Mouse (Mus musculus) urinary bladder, adult 2 months (tissue): Measurements from ENCODE around the gene Egfl8. TPM values are rescaled to one million over a fixed set of nuclear protein-coding genes. Genes with fewer than 3 reads are reported as not detected.
A peak's percentile ranks its signal among the peaks of the same experiment; 100 is the strongest.

Source experiments
- DNase-seq: peaks from one replicate; pipeline ENCODE4 v3.0.0; 2022; ENCODE audit warnings: low spot score
- polyA plus RNA-seq: library from polyadenylated mRNA; depleted of rRNA; stranded (reverse); fragments of >200 nt; gene quantifications from 2 replicates; pipeline ENCODE4 v1.2.3, GENCODE M21; 2012

Gene Egfl8
- polyA plus RNA-seq, 1 experiment: 9.3 TPM

- DNase-seq: no peak
These were observed 18.1 kb downstream of the Egfl8 start, which contains the start of gene Ager for GRCm38 (mm10) chr17:34597566-34598095. TSS of gene Ager (plus strand) at chr17:34597862.

- DNase-seq: no peak
These were observed 19.7 kb downstream of the Egfl8 start for GRCm38 (mm10) chr17:34596098-34596497.

DNA sequence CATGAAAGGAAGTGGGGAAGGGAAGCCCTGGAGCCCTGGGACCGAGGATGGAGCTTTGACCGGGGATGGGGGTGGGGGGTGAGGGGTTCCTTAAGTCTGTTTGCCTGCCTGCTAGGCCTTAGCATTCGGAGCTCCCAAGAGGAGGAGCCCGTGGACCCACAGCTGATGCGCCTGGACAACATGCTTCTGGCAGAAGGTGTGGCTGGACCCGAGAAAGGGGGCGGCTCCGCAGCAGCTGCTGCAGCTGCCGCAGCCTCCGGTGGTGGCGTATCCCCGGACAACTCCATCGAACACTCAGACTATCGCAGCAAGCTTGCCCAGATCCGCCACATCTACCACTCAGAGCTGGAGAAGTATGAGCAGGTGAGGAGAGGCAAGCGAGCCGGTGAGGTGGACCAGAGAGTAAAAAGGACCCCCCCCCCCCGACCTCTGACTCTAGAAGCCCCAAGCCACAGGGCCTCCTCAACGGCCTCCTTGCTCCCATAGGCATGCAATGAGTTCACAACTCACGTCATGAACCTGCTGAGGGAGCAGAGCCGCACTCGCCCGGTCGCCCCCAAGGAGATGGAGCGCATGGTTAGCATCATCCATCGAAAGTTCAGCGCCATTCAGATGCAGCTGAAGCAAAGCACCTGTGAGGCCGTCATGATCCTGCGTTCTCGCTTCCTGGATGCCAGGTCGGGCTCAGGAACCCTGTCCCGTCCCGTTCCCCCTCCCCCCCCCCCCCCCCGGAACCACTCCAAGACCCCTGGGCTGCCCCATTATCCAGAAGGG lies 21.8 kb downstream of the Egfl8 start:
- no peak for DNase-seq

GRCm38 (mm10) chr17:34592581-34593549 lies 22.9 kb downstream of the Egfl8 start:
- DNase-seq: no peak

GRCm38 (mm10) chr17:34591994-34592375 lies 23.8 kb downstream of the Egfl8 start:
- peak; percentile 75 for DNase-seq

DNA sequence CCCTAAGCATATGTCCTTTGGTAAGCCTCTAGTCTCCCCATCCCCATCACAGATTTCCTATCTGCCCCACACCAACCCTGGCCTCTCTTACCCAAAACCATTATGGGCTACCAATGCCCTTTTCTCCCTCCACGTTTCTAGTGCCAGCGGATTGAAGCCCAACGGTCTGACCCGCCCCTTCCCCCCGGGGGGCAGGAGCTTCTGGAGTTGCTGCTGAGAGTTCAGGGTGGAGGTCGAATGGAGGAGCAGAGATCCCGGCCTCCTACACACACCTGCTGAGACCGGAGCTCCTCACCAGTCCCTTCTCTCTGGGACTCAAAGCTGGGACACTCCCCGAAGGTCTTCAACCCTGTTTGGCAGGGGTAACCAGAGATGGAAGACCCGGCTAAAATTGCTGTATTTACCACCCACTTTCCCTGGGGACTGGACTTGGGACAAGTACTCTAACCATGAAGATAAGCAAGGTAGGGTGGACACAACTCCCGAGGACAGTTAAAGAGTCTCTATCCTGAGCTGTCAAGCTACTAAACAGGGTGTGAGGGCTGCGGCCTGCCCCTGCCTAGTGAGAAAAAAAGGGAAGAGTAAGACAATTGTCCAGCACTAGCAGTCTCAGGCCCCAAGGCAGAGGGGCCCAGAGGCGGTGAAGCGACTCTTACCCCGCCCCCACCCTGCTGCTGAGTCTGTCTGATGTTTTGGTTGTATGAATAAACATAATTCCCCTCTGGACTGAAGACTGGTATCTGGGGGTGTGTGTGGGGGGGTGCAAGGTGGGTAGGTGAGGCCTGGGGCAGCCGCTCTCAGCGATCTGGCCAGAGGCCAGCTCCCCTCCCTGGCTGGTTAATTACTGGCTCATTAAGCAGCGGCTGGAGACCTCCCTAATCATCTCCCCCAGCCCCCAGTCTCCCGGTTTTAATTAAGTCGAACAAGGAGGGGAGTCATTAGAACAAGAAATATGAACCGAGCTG lies 24.5 kb downstream of the Egfl8 start, which contains the start of gene Pbx2:
Pbx2 (plus strand) TSS at position 238 of the 965 bp plus-strand sequence.
- no peak for DNase-seq

- no peak for DNase-seq
These were observed 25.4 kb downstream of the Egfl8 start for GRCm38 (mm10) chr17:34590154-34590987.

DNA sequence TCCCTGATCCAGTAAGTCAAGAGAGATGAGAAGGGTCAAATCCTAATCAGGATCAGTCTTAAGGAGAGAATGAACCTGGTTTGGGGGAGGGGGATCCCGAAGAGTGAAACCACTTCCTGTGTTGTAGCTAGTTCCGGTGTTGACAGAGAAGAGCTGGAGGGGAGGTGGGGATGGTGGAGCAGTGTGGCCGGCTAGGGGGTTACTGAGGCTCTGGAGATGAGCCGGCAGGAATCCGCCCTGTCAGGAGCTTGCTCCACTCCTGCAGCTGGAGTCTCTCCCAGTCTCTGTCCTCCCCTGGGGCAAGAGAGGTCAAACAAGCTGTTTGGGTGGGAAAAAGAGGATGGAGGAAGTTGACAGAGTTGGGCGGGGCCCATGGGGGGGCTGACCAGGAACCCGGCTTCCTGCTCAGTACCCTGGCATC lies 26.1 kb downstream of the Egfl8 start, which contains the start of gene Gpsm3:
Gpsm3 (plus strand) TSS at position 126 of the 421 bp plus-strand sequence.
- no peak for DNase-seq

DNA sequence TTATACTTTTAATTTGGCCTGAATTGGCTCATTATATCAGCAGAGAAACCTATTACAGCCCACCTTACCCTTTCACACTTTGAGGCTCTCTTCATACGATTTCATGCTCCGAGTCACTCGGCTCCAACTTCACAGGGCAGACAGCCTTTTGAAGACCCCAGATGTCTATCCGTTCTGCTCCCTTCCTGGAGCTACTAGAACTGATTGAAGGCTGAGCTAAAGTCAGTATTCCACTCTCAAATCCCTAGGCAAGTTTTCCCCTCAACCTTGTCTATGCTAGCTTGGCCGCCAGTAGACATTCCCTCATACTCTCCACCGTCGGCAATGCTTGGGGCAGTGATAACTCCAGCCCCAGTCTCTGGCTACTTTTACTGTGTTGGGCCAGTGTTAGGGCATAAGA lies 26.6 kb downstream of the Egfl8 start:
- DNase-seq: no peak

- DNase-seq: no peak
These were observed 27.0 kb downstream of the Egfl8 start for GRCm38 (mm10) chr17:34588767-34589166.

DNA sequence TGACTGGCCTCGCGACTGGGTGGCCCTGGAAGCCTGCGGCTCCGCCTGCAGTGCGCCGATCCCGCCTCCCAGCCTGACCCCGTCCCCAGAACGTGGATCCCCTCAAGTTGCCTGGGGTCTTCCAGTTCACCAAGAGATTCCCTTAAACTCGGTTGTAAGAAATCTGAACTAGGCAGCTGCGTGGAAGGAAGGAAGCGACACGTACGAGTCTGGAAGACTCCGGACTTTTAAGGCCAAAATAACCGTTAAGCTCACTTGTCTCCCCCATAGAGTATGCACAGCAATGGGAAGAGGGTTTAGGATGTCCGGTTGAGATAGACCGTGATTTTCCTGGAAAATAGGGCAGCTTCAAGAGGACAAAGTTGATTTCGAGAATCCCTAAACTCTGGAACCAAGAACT lies 28.0 kb downstream of the Egfl8 start:
- no peak for DNase-seq

- DNase-seq: peak; percentile 96
These were observed 28.4 kb downstream of the Egfl8 start for GRCm38 (mm10) chr17:34587423-34587811.

DNA sequence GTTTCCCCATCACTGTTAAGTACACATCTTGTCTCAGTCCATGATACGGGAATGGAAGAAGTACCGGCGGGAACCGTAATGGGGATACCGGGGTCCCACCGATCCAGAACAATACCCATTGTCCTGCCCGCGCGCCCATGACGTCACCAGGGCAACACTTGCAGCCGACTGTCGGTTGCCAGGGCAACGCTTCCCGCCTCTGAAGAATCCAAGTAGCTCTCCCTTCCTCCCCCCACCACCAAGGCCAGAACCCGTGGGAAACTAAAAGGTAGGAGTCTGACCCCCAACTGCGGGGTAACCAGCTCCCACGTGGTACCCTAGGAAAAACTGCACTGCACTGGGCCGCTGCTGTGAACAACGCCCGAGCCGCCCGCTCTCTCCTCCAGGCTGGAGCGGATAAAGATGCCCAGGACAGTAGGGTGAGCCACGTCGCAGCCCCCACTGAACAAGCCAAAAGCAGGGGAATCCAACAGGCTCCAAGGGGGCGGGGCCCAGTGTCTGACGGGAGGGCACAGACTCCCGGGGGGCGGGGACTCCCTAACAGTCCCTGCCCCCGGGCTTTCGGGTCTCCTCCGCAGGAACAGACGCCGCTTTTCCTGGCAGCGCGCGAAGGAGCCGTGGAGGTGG lies 28.9 kb downstream of the Egfl8 start:
- DNase-seq: peak; percentile 56

DNA sequence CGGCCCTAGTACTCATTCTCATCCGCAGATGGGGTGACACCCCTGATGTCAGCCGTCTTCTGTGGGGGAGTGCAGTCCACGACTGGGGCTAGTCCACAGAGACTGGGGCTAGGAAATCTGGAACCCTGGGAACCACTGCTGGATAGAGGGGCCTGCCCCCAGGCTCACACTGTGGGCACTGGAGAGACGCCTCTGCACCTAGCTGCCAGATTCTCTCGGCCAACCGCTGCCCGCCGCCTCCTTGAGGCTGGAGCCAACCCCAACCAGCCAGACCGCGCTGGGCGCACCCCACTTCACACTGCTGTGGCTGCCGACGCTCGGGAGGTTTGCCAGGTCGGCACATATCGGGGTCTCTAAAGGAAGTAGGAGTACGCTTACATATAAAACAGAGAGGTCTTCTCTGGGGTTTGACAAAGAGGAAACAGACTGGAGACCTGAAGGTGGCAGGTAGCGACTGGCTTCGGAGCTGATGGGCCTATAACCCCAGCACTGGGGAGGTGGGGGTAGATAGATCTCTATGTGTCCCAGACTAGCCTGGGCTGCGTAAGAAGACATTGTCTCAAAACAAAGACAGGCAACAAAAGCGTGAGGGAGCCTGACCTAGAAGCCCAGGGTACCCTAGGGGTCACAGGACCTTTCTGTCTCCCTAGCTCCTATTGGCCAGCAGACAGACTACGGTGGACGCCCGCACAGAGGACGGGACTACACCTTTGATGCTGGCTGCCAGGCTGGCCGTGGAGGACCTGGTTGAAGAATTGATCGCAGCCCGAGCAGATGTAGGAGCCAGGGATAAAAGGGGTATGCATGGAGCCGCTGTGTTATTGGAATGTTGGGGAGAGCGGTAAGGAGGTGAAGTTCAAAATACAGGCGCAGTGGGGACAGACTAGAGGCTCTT lies 29.6 kb downstream of the Egfl8 start:
- DNase-seq: no peak

GRCm38 (mm10) chr17:34585121-34585520 lies 30.6 kb downstream of the Egfl8 start:
- DNase-seq: no peak

- DNase-seq: no peak
These were observed 32.0 kb downstream of the Egfl8 start for GRCm38 (mm10) chr17:34583819-34584218.

GRCm38 (mm10) chr17:34583397-34583796 lies 32.4 kb downstream of the Egfl8 start:
- DNase-seq: no peak

DNA sequence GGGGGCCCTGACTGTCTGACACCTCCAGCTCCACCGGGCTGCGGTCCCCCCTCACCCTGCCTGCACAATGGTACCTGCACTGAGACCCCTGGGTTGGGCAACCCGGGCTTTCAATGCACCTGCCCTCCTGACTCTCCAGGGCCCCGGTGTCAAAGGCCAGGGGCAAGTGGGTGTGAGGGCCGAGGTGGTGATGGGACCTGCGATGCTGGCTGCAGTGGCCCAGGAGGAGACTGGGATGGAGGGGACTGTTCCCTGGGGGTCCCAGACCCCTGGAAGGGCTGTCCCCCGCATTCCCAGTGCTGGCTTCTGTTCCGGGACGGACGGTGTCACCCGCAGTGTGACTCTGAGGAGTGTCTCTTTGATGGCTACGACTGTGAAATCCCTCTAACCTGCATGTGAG lies 33.2 kb downstream of the Egfl8 start:
- no peak for DNase-seq

- no peak for DNase-seq
These were observed 37.7 kb downstream of the Egfl8 start for GRCm38 (mm10) chr17:34578070-34578469.
